Mouse (Mus musculus) mouse trophoblast stem cell (cell line): Measurements from ENCODE around the gene Gale.

Source experiments
- in situ Hi-C, 2 experiments: fragments of 300-500 bp; cut with MseI, MboI; formaldehyde crosslinking; loops; 2 replicates in 1 of 2; 3 replicates in 1 of 2; pipeline ENCODE4 v1.15.1; 2025

Gale gene

GRCm38 (mm10) chr4:136010586-136010985, 47.1 kb downstream of the Gale start:
- in situ Hi-C loops: no loop called here

GRCm38 (mm10) chr4:136016059-136016602, 52.6 kb downstream of the Gale start:
- in situ Hi-C loops: no loop called here
